Mouse (Mus musculus): ENCODE measurements around the gene Plxnb1.
A peak's percentile ranks its signal among the peaks of the same experiment; 100 is the strongest.
"Not testable (repeated sequence)": the region's sequence is repeated elsewhere in the genome, so short reads cannot be mapped to it uniquely, and the experiment has no call there.

Gene Plxnb1

DNA sequence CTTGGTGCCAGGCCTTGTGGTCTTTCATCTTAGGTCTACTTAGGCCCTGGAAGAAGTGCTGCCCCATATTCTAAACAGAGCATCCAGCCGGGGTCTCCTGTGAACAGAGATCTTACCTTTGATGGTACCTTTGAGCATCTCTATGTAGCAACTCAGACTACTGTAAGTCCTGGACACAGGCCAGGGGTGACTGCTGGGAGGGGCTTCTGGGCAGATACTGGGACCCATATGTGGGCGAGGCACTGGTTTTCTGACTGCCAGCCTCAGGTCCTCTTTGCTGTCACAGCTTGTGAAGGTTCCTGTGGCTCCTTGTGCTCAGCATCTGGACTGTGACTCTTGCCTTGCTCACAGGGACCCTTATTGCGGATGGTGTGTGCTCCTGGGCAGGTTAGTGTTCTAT is 7.4 kb downstream of the Plxnb1 start:
- DNase-seq (ENCODE audit: low spot score) = no peak

DNA sequence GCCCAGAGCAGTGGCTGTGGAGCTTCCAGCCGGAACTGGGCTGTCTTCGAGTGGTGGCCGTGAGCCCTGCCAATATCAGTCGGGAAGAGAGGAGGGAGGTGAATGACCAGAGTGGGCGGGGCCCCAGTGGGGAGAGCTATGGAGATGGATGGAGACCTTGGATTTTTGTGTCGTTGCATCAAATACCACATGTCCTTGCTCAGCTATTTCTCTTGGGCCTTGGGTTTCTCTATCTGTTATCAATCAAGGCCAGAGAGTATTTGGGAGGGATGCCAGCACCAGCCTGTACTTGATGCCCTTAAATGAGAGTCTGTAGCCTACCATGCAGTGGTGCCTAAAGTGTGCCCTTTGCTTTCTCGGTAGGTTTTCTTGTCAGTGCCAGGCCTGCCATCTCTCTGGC is 8.1 kb downstream of the Plxnb1 start:
- DNase-seq (ENCODE audit: low spot score) = no peak

DNA sequence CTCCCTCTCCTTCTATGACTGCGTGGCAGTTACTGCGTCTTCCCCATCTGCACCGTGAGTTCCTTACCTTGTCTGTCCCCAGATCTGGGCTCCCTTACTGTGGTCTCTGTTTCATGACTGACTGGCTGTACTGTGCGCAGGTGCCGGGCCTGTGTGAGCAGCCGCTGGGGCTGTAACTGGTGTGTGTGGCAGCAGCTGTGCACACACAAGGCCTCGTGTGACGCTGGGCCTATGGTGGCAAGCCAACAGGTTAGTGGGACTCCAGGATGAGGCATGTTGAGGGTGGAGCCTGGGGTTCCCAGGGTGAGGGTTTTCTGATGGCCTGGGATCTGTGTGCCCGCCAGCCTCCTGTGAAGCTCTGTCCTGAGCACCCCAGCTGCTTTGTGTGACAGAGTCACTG is 8.9 kb downstream of the Plxnb1 start:
- no peak for DNase-seq (ENCODE audit: low spot score)

DNA sequence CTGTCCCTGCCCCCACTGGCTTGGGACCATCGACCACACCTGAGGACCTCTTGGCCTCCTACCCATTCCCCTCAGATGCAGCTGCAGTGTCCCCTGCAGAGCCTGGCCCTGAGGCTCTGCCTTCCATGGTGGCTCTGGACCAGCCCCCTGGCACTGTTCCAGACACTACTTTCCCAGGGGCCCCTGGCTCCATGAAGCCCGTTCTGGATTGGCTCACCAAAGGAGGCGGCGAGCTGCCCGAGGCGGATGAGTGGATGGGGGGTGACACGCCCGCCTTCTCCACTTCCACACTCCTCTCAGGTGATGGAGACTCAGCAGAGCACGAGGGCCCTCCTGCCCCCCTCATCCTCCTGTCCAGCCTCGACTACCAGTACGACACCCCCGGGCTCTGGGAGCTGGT is 9.8 kb downstream of the Plxnb1 start:
- DNase-seq (ENCODE audit: low spot score) = peak; percentile 47

DNA sequence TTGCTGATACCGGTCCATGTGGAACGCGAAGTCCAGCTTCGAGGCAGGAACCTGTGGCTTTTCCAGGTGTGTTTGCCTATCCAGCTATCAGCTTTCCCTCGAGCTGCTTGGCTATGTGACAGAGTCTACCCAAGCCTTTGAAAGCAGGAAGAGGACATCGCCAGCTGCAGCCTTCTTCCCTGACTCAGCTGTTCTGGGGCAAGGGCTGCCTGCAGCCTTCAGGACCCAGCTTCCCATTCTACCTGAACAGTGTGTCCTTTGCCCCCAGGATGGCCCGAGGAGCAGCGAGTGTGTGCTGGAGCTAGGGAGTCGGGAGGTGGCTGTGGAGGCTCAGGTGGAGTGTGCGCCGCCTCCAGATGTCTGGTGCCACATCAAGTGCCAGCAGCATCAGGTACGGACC is 10.5 kb downstream of the Plxnb1 start:
- no peak for DNase-seq (ENCODE audit: low spot score)

DNA sequence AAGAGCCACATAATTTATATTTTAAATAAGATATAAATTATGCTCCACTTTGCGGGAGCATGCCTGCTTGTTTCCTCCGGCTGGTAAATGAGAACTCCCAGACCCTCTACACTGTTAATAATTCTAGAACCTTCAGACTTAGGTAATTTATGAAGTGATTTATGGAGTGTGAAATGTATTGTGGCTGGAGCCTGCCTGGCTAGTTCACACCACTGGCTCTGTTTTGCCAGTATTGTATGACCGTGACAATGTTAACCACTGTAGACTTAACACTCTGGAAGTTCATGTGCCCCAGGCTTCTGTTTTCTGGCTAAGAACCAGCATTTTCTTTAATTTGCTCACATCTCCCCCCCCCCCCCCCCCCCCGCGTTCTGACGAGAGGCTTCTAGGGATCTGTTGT is 12.2 kb downstream of the Plxnb1 start:
- DNase-seq (ENCODE audit: low spot score) = peak; percentile 58

DNA sequence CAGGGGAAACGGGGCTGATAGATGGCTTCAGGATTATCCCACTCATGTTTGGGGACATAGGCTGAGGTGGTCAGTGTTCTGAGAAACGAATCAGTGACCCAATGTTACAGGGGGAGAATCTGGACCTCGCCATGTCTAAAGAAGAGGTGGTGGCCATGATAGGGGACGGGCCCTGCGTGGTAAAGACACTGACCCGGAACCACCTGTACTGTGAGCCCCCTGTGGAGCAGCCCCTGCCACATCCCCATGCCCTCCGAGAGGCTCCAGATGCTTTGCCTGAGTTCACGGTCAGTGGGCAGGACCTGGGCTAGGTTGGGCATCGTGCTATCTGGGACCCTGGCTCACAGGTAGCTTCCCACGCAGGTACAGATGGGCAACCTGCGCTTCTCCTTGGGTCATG is 15.1 kb downstream of the Plxnb1 start:
- no peak for DNase-seq (ENCODE audit: low spot score)

DNA sequence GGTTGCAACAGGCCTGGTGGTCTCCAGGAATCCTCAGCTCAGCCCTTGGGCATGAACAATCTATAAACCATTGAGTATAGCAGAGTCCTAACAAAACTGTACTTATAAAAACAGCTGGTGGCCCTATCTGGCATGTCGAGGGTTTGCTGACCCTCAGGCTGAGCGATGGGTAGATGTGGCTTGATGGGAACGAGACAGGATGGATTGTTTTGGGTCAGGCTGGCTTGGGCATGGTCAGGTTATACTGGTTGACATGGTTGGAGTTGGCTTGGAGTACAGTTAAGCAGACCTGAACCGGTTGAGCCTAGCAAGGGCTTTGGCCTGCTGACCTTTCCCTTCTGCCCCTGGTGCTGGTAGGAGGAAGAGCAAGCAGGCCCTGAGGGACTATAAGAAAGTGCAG is 15.9 kb downstream of the Plxnb1 start:
- DNase-seq (ENCODE audit: low spot score) = no peak

DNA sequence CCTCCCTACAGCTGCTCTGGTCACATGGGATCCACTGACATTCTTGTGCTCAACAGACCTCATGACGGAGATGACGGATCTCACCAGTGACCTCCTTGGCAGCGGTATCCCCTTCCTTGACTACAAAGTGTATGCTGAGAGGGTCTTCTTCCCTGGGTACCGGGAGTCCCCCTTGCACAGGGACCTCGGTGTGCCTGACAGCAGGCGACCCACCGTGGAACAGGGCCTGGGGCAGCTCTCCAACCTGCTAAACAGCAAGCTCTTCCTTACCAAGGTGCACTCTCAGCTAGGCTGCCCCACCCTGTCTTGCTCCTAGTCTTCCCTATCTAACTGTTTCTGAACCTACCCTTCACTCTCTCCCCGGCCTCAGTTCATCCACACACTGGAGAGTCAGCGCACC is 16.4 kb downstream of the Plxnb1 start:
- DNase-seq (ENCODE audit: low spot score) = no peak

DNA sequence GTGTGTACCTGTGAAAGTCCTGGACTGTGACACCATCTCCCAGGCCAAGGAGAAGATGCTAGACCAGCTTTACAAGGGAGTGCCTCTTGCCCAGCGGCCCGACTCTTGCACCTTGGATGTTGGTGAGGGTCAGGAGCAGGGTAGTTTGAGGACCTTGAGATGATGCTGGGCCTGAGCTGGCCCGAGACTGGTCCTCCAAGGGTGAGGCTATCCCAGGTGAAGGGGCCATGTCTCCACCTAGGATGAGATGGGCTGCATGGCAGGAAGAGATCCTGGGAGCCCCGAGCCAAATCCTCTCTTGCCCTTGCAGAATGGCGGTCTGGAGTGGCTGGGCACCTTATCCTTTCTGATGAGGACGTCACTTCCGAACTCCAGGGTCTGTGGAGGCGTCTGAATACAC is 18.1 kb downstream of the Plxnb1 start:
- no peak for DNase-seq (ENCODE audit: low spot score)

DNA sequence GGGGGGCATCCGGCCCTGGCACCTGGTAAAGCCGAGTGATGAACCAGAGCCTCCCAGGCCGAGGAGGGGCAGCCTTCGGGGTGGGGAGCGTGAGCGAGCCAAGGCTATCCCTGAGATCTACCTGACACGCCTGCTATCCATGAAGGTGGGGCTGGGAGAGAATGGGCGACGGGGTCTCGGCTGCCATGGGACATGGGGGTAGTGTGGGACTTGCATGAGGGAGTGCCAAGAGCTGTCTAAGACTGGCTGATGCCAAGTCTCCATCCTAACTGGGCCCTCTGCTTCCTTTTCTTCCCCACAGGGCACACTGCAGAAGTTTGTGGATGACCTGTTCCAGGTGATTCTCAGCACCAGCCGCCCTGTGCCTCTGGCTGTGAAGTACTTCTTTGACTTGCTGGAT is 19.1 kb downstream of the Plxnb1 start:
- DNase-seq (ENCODE audit: low spot score) = no peak

DNA sequence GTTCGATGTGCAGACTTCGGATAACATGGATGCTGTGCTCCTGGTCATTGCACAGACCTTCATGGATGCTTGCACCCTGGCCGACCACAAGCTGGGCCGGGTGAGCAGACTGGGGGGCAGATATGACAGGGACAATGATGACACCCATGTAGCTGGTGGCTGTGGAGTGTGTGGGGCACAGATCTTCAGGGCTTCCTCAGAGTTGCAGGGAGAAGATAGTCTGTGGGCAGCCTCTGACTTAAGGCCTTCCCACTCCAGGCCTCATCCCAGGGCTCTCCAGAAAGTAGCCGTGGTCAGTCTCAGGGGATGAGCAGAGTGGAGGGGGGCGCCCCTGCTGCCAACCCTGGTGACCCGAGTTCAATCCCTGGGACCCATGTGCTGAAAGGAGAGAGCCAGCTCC is 19.7 kb downstream of the Plxnb1 start:
- DNase-seq (ENCODE audit: low spot score) = no peak

DNA sequence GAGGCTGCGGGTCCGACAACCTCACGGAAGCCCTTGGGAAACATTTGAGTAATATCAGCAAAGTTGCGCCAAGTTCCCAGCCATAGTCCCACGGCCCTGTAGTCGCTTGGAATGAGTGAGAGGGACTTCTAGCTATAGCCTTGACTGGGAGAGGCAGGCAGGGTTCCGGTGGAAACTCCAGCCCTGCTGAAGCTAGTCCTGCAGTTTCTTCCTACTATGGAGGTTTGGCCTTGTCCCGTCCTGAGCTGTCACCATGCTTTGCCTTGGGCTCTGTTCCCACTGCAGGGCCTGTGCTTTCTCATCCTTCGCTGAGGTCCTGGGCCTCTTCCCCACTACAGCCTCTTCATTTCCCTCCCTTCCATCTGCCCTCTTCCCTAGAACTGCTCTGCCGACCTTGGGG is 21.0 kb downstream of the Plxnb1 start:
- DNase-seq (ENCODE audit: low spot score) = no peak

DNA sequence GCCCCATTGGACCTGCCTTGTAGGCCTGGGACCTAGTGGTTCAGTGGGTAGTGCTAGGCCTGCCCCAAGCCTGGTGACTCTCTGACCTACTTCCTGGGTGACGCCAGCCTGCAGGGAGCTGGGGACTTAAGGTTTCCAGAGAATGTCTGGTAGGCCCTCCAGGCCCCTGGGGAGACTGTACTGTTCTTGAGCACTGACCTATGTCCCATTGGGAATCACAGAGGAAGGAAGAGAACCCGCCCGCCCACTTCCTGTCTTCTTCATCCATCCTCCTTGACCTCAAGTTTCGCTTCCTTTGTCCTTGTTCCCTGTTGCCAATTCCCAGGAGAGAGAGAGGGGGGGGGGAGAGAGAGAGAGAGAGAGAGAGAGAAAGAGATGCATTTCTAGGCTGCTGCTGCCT is 22.9 kb downstream of the Plxnb1 start:
- no peak for DNase-seq (ENCODE audit: low spot score)

DNA sequence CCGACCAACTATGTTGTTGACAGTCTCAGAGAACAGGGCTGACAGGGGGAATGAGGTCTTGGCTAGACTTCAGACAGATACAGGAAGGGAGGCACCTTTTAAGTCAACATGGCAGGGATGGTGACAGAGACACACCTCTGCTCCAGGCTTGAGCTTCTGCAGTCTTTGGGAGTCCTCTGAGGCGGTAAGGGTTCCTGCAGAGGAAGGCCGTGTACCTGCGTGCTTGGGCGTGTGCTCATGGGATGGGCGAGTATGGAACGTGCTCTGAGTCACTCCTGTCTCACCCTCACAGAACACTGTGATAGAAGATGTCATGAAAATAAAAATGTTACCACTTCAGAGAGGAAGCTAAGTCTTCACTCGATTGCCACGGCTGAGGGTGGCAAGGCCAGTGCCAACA is 24.4 kb downstream of the Plxnb1 start:
- DNase-seq (ENCODE audit: low spot score) = no peak

DNA sequence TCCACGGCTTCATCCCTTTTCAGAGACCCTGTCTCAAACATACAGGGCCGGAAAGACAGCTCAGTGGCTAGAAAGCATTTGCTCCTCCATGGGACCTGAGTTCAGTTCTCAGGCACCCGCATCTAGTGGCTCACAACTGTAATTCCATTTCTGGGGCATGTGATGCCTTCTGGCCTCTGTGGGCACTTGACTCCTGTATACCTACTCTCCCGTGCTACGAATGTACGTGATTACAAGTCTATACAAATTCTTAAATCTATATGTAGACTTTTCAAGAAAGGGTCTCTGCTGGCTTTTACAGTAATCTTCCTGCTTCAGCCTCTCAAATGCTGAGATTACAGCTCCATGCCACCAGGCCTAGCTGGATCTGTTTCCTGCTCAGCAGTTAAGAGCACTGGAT is 25.8 kb downstream of the Plxnb1 start:
- no peak for DNase-seq (ENCODE audit: low spot score)

DNA sequence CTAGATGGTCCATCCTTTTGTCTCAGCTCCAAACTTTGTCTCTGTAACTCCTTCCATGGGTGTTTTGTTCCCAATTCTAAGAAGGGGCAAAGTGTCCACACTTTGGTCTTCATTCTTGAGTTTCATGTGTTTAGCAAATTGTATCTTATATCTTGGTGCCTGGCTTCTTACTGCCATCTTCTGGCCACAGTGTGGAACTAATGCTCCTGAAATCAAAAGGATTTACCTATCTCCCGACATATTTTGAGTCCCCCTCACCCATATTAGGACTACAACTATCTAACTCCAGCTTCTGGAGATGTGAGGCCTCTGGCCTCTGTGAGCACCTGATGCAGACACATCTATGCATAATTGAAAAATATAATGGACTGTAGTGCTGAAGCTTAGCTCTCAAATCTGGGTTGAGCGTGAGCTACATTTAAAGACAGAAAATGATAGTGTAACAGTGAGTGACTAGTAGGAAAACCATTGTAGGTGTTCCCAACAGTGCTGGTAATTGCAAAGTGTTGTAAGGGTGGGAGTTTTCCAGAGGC is 27.4 kb downstream of the Plxnb1 start:
- DNase-seq (ENCODE audit: low spot score) = peak; percentile 66

DNA sequence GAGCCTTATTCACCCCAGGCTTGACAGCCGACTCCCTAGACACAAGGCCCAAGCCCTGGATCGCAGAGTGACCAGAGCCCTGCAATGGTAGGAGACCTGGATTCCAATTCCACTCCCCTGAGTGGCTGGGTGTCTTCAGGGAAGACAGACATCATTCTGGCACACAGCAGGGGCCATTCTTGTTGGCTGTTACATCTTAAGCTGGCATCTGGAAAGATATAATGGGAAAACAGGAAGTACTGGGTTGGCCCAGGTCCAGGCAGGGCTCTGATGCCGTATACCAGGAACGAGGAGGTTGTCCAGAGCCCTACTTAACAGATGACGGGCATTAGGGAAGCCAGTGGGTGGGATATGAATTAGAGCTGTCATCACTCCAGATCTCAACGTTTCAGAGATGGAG is 28.1 kb downstream of the Plxnb1 start:
- peak; percentile 91 for DNase-seq (ENCODE audit: low spot score)

DNA sequence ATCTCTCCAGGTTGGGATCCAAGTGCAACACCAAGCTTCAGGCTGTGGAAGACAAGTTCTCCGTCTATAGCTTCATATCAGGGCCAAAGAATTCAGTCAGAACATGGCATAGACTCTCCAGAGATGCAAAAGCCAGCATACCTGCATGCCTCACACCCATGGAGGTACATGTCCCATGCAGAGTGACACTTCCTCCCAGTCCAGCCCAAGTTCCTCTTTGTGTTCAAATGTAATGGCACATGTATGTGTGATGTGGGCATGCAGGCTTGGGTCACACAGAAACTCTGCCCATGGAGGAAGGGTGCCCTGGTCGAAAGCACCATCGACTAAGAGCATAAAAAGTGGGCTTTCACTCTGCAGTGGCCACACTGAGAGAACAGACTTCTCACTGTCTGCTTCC is 29.0 kb downstream of the Plxnb1 start:
- no peak for DNase-seq (ENCODE audit: low spot score)

DNA sequence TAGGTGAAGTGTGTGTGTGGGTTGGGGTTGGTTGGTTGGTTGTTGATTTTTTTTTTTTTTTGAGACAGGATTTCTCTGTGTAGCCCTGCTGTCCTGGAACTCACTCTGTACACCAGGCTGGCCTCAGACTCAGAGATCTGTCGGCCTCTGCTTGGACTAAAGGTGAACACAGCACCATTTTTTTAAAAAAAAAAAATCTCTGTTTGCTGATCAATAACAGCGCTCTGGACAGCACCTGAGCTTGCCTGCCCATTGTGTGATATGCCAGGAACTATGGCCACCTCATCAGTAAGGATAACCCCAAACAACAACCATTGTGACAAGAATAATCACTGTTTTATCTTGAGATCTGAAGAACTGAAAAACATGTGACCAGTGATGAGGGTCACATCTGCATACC is 29.9 kb downstream of the Plxnb1 start:
- no peak for DNase-seq (ENCODE audit: low spot score)

DNA sequence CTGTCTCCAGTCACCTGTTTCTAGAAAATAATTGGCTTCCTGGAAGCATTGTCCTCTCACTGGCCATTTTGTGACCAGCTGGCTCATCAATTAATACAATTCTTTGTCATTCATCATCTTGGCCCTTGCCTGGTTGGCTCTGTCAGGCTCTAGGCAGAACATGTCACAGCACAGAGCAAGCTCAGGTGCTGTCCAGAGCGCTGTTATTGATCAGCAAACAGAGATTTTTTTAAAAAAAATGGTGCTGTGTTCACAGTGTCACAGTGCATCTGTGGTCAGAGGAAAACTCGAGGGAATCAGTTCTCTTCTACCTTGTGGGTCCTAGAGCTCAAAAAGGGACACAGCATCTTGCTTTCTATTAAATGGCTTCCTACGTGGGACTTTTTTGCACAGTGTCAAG is 30.3 kb downstream of the Plxnb1 start:
- no peak for DNase-seq (ENCODE audit: low spot score)

DNA sequence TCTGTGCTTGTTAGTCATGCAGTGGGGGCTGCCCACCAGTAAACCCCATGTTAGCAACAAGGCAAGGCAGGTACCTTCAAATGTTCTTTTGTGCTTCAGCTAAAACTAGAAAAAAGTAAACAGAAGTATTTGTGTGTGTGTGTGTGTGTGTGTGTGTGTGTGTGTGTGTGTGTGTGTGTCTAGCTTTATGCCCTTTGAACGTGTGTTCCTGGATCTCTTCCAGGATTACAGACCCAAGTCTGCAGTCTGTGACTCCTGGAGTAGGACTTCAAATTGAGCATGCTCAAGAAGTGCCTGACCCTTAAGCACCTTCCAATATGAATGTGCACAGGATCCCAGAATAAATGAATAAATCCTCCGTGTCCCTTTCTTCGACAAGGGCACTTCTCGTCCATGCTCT is 31.9 kb downstream of the Plxnb1 start:
- DNase-seq (ENCODE audit: low spot score) = no peak

DNA sequence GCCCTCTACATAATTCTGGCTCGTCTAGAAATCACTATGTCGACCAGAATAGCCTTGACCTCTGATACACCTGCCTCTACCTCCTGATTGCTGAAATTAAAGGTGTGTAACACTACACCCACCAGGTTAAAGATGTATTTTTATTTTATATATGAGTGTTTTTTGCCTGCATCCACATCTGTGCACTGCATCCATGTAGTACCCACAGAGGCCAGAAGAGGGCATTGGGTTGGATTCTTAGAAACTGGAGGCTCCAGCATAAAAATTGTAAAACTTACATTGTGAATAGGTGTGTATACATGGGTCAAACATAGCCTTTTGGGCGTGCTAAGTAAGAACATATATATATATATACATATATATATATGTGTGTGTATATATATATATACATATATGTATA is 33.0 kb downstream of the Plxnb1 start:
- no peak for DNase-seq (ENCODE audit: low spot score)

DNA sequence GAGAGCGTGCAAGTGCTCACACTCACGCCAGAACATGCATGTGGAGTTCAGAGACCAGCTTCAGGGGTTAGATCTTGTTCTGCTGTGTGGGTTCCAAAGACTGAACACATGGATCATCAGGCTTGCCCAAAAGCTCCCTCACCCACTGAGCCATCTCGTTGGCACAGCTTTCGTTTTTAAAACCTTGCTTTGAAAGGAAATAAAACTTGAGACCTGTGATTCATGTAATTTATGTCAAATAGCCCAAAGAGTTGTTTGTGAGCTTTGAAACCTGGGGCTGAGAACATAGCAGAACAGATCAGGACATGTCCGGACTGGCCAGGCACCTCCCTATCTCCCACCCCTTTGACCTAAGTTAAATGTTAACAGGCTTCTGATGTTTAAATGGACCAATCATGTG is 34.9 kb downstream of the Plxnb1 start:
- DNase-seq (ENCODE audit: low spot score) = no peak

DNA sequence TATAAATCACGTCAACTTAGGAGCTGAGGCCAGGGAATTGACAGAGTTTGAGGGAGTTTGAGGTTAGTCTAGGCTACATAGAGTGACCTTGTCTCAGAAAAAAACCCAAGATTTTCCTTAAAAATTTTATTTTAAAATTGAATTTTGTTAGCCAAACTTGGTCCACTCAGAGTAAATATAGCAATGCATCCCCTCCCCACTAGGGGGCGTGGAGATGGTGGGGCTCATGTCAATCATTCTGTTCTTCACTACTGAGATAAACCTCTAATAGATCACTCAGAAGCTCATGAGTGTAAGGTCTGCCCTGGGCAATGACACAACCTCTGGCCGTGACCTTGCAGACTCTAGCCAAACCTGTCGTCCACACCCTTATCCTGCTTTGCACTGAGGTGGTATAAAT is 45.2 kb downstream of the Plxnb1 start:
- not testable (repeated sequence) for DNase-seq (ENCODE audit: low spot score)

Measured in MN1 (cell line).